Mouse (Mus musculus) midbrain, postnatal 0 days (tissue): ENCODE results near the gene Farp1. TPM values are rescaled to one million over a fixed set of nuclear protein-coding genes. Genes with fewer than 3 reads are reported as not detected.

Experiments
- ATAC-seq: fragments of 200-750 bp; cut with Nextera tagmentation; 2 replicates; pipeline ENCODE4 v1.8.0; 2017; ENCODE audit warnings: moderate number of reproducible peaks, mild to moderate bottlenecking, moderate TSS enrichment, moderate library complexity; ENCODE audit not compliant: low FRiP score
- DNase-seq: peaks from one replicate; pipeline ENCODE4 v3.0.0-alpha.2; 2015; ENCODE audit warnings: low spot score
- H3K27ac ChIP-seq: fragments of 300-500 bp; sonication (generic); 2 replicates; pipeline ENCODE4 v1.5.1; 2014; ENCODE audit warnings: low read depth, mild to moderate bottlenecking, low read length, mixed read lengths
- H3K27me3 ChIP-seq: fragments of 300-500 bp; sonication (generic); 2 replicates; pipeline ENCODE4 v1.6.1; 2014; ENCODE audit warnings: low read length, control low read depth, mixed read lengths; ENCODE audit not compliant: insufficient read depth
- H3K36me3 ChIP-seq: fragments of 300-500 bp; sonication (generic); 2 replicates; pipeline ENCODE4 v1.6.1; 2014; ENCODE audit warnings: low read length, control low read depth, mixed read lengths; ENCODE audit not compliant: insufficient read depth
- H3K4me1 ChIP-seq: fragments of 300-500 bp; sonication (generic); 2 replicates; pipeline ENCODE4 v1.6.1; 2014; ENCODE audit warnings: mild to moderate bottlenecking, control low read depth, antibody characterized with exemption, low read length, mixed read lengths; ENCODE audit not compliant: insufficient read depth
- H3K4me2 ChIP-seq: fragments of 300-500 bp; sonication (generic); 2 replicates; pipeline ENCODE4 v1.6.1; 2014; ENCODE audit warnings: low read depth, mild to moderate bottlenecking, low read length, mixed read lengths; ENCODE audit not compliant: poor library complexity, severe bottlenecking
- H3K4me3 ChIP-seq: fragments of 300-500 bp; sonication (generic); 2 replicates; pipeline ENCODE4 v1.5.1; 2014; ENCODE audit warnings: low read depth, mild to moderate bottlenecking, low read length, moderate library complexity
- H3K9ac ChIP-seq: fragments of 300-500 bp; sonication (generic); replicated peaks from 2 replicates; pipeline ENCODE4 v1.6.1; 2014; ENCODE audit warnings: mild to moderate bottlenecking, low read length, moderate library complexity, mixed read lengths; ENCODE audit not compliant: poor library complexity, severe bottlenecking
- H3K9me3 ChIP-seq: fragments of 300-500 bp; sonication (generic); 2 replicates; pipeline ENCODE4 v1.6.1; 2016; ENCODE audit warnings: low read length, control low read depth
- CTCF ChIP-seq: IDR thresholded peaks from 2 replicates; pipeline ENCODE4 v1.5.1; 2016; ENCODE audit warnings: antibody characterized with exemption, mild to moderate bottlenecking
- WGBS: fragments of 180-500 bp; shearing (Covaris S2); extraction: QIAGEN DNeasy Blood & Tissue Kit; methylation state at CpG from one replicate; pipeline ENCODE4 v1.1.7; 2014; 5-methylcytosine and 5-hydroxymethylcytosine counted together
- polyA plus RNA-seq: library from polyadenylated mRNA; unstranded; fragments of >200 nt; fragmentation: Nextera tagmentation; extraction: Ambion mirVana; gene quantifications from 2 replicates; pipeline ENCODE4 v1.2.1, GENCODE M21; 2015
- total RNA-seq: library from RNA; depleted of rRNA; stranded (reverse); fragments of >200 nt; gene quantifications from 2 replicates; pipeline ENCODE4 v1.2.3, GENCODE M21; 2014

The Farp1 gene
- total and polyA plus RNA-seq, 2 experiments from 2014 or later = 41.8 to 113 TPM

GRCm38 (mm10) chr14:121015114-121015690 lies 19.8 kb upstream of the Farp1 start:
- Histone ChIP-seq H3K27ac (no peak overlapping the region), H3K27me3 (no peaks in the 10 kb centered on the region), H3K4me3 (no peak overlapping the region), H3K4me2 (no peak overlapping the region), H3K9ac (no peak overlapping the region), H3K36me3 (no peaks in the 10 kb centered on the region), H3K4me1 (no peaks in the 10 kb centered on the region), H3K9me3 (no peaks in the 10 kb centered on the region)
- no peak for TF ChIP-seq CTCF
- no peak for ATAC-seq
- no peak for DNase-seq
- WGBS = 74% methylated on average over 2 of the region's 2 CpGs

- H3K27me3 ChIP-seq = no peaks in the 10 kb centered on the region
- H3K4me2 ChIP-seq = no peak overlapping the region
- no peak for TF ChIP-seq CTCF
- no peak overlapping the region for H3K27ac ChIP-seq
- H3K4me3 ChIP-seq = no peak overlapping the region
- H3K9ac ChIP-seq = no peak overlapping the region
- no peaks in the 10 kb centered on the region for H3K4me1 ChIP-seq
- ATAC-seq = no peak
- DNase-seq = no peak
- H3K9me3 ChIP-seq = no peaks in the 10 kb centered on the region
- H3K36me3 ChIP-seq = no peaks in the 10 kb centered on the region
- WGBS = 83% methylated on average over 5 of the region's 5 CpGs
Measured at GRCm38 (mm10) chr14:121022403-121022802, 12.6 kb upstream of the Farp1 start.

GRCm38 (mm10) chr14:121025381-121025780 lies 9.6 kb upstream of the Farp1 start:
- no peak overlapping the region for H3K27ac ChIP-seq
- 79% methylated on average over 8 of the region's 8 CpGs for WGBS

GRCm38 (mm10) chr14:121031396-121031795 lies 3.6 kb upstream of the Farp1 start:
- Histone ChIP-seq H3K27me3 (no peaks in the 10 kb centered on the region), H3K4me3 (no peak overlapping the region), H3K4me1 (no peaks in the 10 kb centered on the region), H3K36me3 (no peaks in the 10 kb centered on the region), H3K27ac (no peak overlapping the region), H3K9ac (no peak overlapping the region), H3K4me2 (no peak overlapping the region), H3K9me3 (no peaks in the 10 kb centered on the region)
- DNase-seq (no peak), ATAC-seq (no peak)
- WGBS = 92% methylated on average over 2 of the region's 2 CpGs
- TF ChIP-seq CTCF = no peak

More at GRCm38 (mm10) chr14:121025381-121025780, 9.6 kb upstream of the Farp1 start:
- DNase-seq (no peak), ATAC-seq (no peak)
- Histone ChIP-seq H3K9ac (no peak overlapping the region), H3K4me1 (no peaks in the 10 kb centered on the region), H3K27me3 (no peaks in the 10 kb centered on the region), H3K4me2 (no peak overlapping the region), H3K9me3 (no peaks in the 10 kb centered on the region), H3K36me3 (no peaks in the 10 kb centered on the region), H3K4me3 (no peak overlapping the region)
- no peak for TF ChIP-seq CTCF

- peak overlapping the region; percentile 95 for H3K9ac ChIP-seq
- peaks cover 15% of the 10 kb centered on the region for H3K4me1 ChIP-seq
- WGBS = 18% methylated on average over 10 of the region's 10 CpGs
- DNase-seq = no peak
- H3K36me3 ChIP-seq = no peaks in the 10 kb centered on the region
- H3K9me3 ChIP-seq = no peaks in the 10 kb centered on the region
- TF ChIP-seq CTCF = no peak
- no peaks in the 10 kb centered on the region for H3K27me3 ChIP-seq
- ATAC-seq = no peak
- peak overlapping the region; percentile 85 for H3K4me3 ChIP-seq
- peak overlapping the region; percentile 89 for H3K27ac ChIP-seq
- H3K4me2 ChIP-seq = peak overlapping the region; percentile 83
Measured at GRCm38 (mm10) chr14:121034525-121034924, 475 bp upstream of the Farp1 start.

GRCm38 (mm10) chr14:121035663-121036473 lies 868 bp downstream of the Farp1 start:
- H3K9ac ChIP-seq = peak overlapping the region; percentile 95
- H3K4me2 ChIP-seq = peak overlapping the region; percentile 83
- H3K4me1 ChIP-seq = peaks cover 15% of the 10 kb centered on the region
- WGBS = under 1% methylated on average over 76 of the region's 100 CpGs
- no peaks in the 10 kb centered on the region for H3K27me3 ChIP-seq
- peak; percentile 36 for TF ChIP-seq CTCF
- DNase-seq (peak; percentile 59), ATAC-seq (peak; percentile 74)
- no peaks in the 10 kb centered on the region for H3K36me3 ChIP-seq
- peak overlapping the region; percentile 85 for H3K4me3 ChIP-seq
- H3K9me3 ChIP-seq = no peaks in the 10 kb centered on the region
- H3K27ac ChIP-seq = peak overlapping the region; percentile 89
